14 mouse cellular contexts compared by ENCODE assay signal in the genomic region with DNA sequence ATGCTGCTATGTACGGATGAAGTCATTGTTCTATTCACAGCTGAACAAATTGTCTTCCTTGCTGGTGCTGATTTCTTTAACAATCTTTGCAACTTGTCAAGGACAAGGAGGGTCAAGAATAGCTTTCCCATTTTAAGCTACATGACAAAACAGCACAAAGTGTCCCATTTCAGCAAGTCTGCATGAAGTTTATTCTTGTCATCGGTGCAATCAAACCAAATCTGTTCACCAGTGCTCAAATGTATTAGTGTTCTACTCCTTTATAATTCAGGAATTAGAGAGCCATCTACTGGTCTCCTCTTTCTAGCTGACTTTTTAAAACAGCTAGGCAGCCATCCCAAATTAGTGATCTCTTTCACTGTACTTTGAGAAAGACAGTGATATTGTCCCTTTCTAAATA.
A peak's percentile ranks its signal among the peaks of the same experiment; 100 is the strongest.
DNase-seq lines count a peak whose midpoint lies in the region; ATAC-seq and TF ChIP-seq lines count a peak whose summit lies in the region.
"Had no signal": no experiment of that assay in that cellular context is flagged by ENCODE, and none has a peak within 500 bp of the region (broad histone marks: within the 10 kb centered on the region; RNA-seq: fewer than 3 reads in every experiment).

No protein-coding gene starts in this region.

- WGBS in hindbrain, postnatal 0 days = 39% methylated on average over 2 of the region's 2 CpGs
- 67% methylated on average over 2 of the region's 2 CpGs for WGBS in hindbrain, embryonic 12.5 days

- H3K4me1 ChIP-seq in hindbrain, postnatal 0 days (ENCODE audit: insufficient read depth, low read length) = no peaks in the 10 kb centered on the region
- H3K4me1 ChIP-seq in hindbrain, embryonic 12.5 days = no peaks in the 10 kb centered on the region
- H3K4me1 ChIP-seq: embryonic facial prominence, embryonic 12.5 days; forebrain, embryonic 12.5 days; neural tube, embryonic 13.5 days had no signal

- H3K9me3 ChIP-seq in hindbrain, postnatal 0 days (ENCODE audit: low read length) = no peaks in the 10 kb centered on the region
- H3K9me3 ChIP-seq in hindbrain, embryonic 12.5 days (replicated peaks) = no peaks in the 10 kb centered on the region
- H3K9me3 ChIP-seq: embryonic facial prominence, embryonic 12.5 days; forebrain, embryonic 12.5 days; neural tube, embryonic 13.5 days had no signal

- no peak overlapping the region for H3K4me2 ChIP-seq in hindbrain, postnatal 0 days (ENCODE audit: low read depth, low read length)
- no peak overlapping the region for H3K4me2 ChIP-seq in hindbrain, embryonic 12.5 days (replicated peaks)
- H3K4me2 ChIP-seq: embryonic facial prominence, embryonic 12.5 days; forebrain, embryonic 12.5 days; neural tube, embryonic 13.5 days had no signal

- no peak for ATAC-seq in hindbrain, postnatal 0 days
- ATAC-seq in hindbrain, embryonic 12.5 days (ENCODE audit: low FRiP score) = no peak
- ATAC-seq in cerebellum, adult (ENCODE audit: insufficient number of reproducible peaks, low FRiP score, low TSS enrichment) = no peak
- ATAC-seq: CD4-positive, CD25-positive, alpha-beta regulatory T cell, adult 4 months; intestine, postnatal 0 days had no signal

- no peaks in the 10 kb centered on the region for H3K27me3 ChIP-seq in hindbrain, postnatal 0 days (ENCODE audit: insufficient read depth, low read length)
- no peaks in the 10 kb centered on the region for H3K27me3 ChIP-seq in hindbrain, embryonic 12.5 days
- H3K27me3 ChIP-seq: embryonic facial prominence, embryonic 12.5 days; forebrain, embryonic 12.5 days; neural tube, embryonic 13.5 days had no signal

- no peak overlapping the region for H3K4me3 ChIP-seq in hindbrain, postnatal 0 days (ENCODE audit: low read length)
- H3K4me3 ChIP-seq in hindbrain, embryonic 12.5 days = no peak overlapping the region
- H3K4me3 ChIP-seq: embryonic facial prominence, embryonic 12.5 days; forebrain, embryonic 12.5 days; neural tube, embryonic 13.5 days had no signal

- no peaks in the 10 kb centered on the region for H3K36me3 ChIP-seq in hindbrain, postnatal 0 days (ENCODE audit: insufficient read depth, low read length)
- H3K36me3 ChIP-seq in hindbrain, embryonic 12.5 days = no peaks in the 10 kb centered on the region
- H3K36me3 ChIP-seq: embryonic facial prominence, embryonic 12.5 days; forebrain, embryonic 12.5 days; neural tube, embryonic 13.5 days had no signal

- peak; percentile 51 for TF ChIP-seq CTCF in hindbrain, postnatal 0 days (IDR thresholded peaks at IDR 0.05; ENCODE audit: low read depth)

- no peak overlapping the region for H3K9ac ChIP-seq in hindbrain, postnatal 0 days (replicated peaks; ENCODE audit: low read length)
- H3K9ac ChIP-seq in hindbrain, embryonic 12.5 days = no peak overlapping the region
- H3K9ac ChIP-seq: embryonic facial prominence, embryonic 12.5 days; forebrain, embryonic 12.5 days; neural tube, embryonic 13.5 days had no signal

- no peak overlapping the region for H3K27ac ChIP-seq in hindbrain, postnatal 0 days
- no peak overlapping the region for H3K27ac ChIP-seq in hindbrain, embryonic 12.5 days
- H3K27ac ChIP-seq: embryonic facial prominence, embryonic 12.5 days; forebrain, embryonic 12.5 days; neural tube, embryonic 13.5 days had no signal

- peak; percentile 53 for DNase-seq in hindbrain, postnatal 0 days (ENCODE audit: low spot score)
- DNase-seq in right cerebral cortex, adult 18-20 months = peak; percentile 52
- no peak for DNase-seq in right cerebral cortex, postnatal 14 days
- peak; percentile 25 to 30 for DNase-seq in left cerebral cortex, adult 18-20 months (ENCODE audit: low spot score in 2 of 2)
- DNase-seq in urinary bladder, postnatal 4 days (ENCODE audit: low spot score in 2 of 2) = no peak
- DNase-seq: kidney, postnatal 4 days; lung, adult 18-20 months had no signal

Comparison
In these comparisons a context has a peak if more than half of its experiments do, and no peak if none do; other contexts are left out.
1. DNase-seq: peak in hindbrain, postnatal 0 days (single experiment), right cerebral cortex, adult 18-20 months (single experiment) and left cerebral cortex, adult 18-20 months (2 of 2); none in right cerebral cortex, postnatal 14 days (single experiment) and urinary bladder, postnatal 4 days (0 of 2).